Mouse (Mus musculus) myocyte (in vitro differentiated cells): ENCODE measurements around the gene A830005F24Rik. TPM values are rescaled to one million over a fixed set of nuclear protein-coding genes. Genes with fewer than 3 reads are reported as not detected.
A peak's percentile ranks its signal among the peaks of the same experiment; 100 is the strongest.

Experiments used
- H3K27me3 ChIP-seq: one replicate; pipeline ENCODE4 v1.6.1; 2011; ENCODE audit not compliant: control insufficient read depth, insufficient read depth, insufficient read length
- H3K36me3 ChIP-seq: one replicate; pipeline ENCODE4 v1.6.1; 2011; ENCODE audit not compliant: control insufficient read depth, insufficient read depth
- H3K4me2 ChIP-seq: one replicate; pipeline ENCODE4 v1.6.1; 2011; ENCODE audit warnings: low read depth, control low read depth
- H3K4me3 ChIP-seq: one replicate; pipeline ENCODE4 v1.5.1; 2011; ENCODE audit warnings: mild to moderate bottlenecking, control low read depth, moderate library complexity
- H3K79me2 ChIP-seq: one replicate; pipeline ENCODE4 v1.6.1; 2011; ENCODE audit not compliant: control insufficient read depth, insufficient read depth
- H3ac ChIP-seq: one replicate; pipeline ENCODE4 v1.6.1; 2011; ENCODE audit not compliant: control insufficient read depth, insufficient read length
- CEBPB ChIP-seq: IDR thresholded peaks from 2 replicates; pipeline ENCODE4 v1.6.1; 2011; ENCODE audit warnings: mild to moderate bottlenecking, moderate library complexity; ENCODE audit not compliant: poor library complexity, insufficient read depth, severe bottlenecking
- E2F4 ChIP-seq: IDR thresholded peaks from one replicate; pipeline ENCODE4 v1.6.1; 2011; ENCODE audit warnings: mild to moderate bottlenecking, control low read depth, moderate library complexity; ENCODE audit not compliant: insufficient read depth
- MAX ChIP-seq: IDR thresholded peaks from one replicate; pipeline ENCODE4 v1.6.1; 2011; ENCODE audit warnings: low read depth, mild to moderate bottlenecking, control low read depth
- MYOD1 ChIP-seq, 3 experiments: IDR thresholded peaks; one replicate each; pipeline ENCODE4 v1.6.1; 2011; ENCODE audit warnings: control low read depth in 2 of 3, low read depth in 2 of 3, mild to moderate bottlenecking in 2 of 3, moderate library complexity in 1 of 3; ENCODE audit not compliant: insufficient read length in 2 of 3, control insufficient read depth in 1 of 3
- MYOG ChIP-seq, 3 experiments: IDR thresholded peaks; one replicate each; pipeline ENCODE4 v1.6.1; 2011; ENCODE audit warnings: control low read depth in 2 of 3, low read depth in 2 of 3, mild to moderate bottlenecking in 2 of 3; ENCODE audit not compliant: insufficient read length in 2 of 3, control insufficient read depth in 1 of 3, insufficient read depth in 1 of 3
- POLR2A ChIP-seq: IDR thresholded peaks from one replicate; pipeline ENCODE4 v1.6.1; 2011; ENCODE audit warnings: low read depth, mild to moderate bottlenecking, control low read depth, moderate library complexity; ENCODE audit not compliant: insufficient read length
- POLR2AphosphoS2 ChIP-seq: IDR thresholded peaks from one replicate; pipeline ENCODE4 v1.6.1; 2011; ENCODE audit warnings: low read depth, control low read depth; ENCODE audit not compliant: insufficient read length
- REST ChIP-seq: IDR thresholded peaks from one replicate; pipeline ENCODE4 v1.6.1; 2011; ENCODE audit warnings: mild to moderate bottlenecking, control low read depth, moderate library complexity; ENCODE audit not compliant: insufficient read depth, insufficient read length
- SRF ChIP-seq: IDR thresholded peaks from one replicate; pipeline ENCODE4 v1.6.1; 2011; ENCODE audit warnings: low read depth; ENCODE audit not compliant: control insufficient read depth, insufficient read length
- TCF12 ChIP-seq: IDR thresholded peaks from one replicate; pipeline ENCODE4 v1.6.1; 2011; ENCODE audit warnings: mild to moderate bottlenecking, control low read depth; ENCODE audit not compliant: poor library complexity, insufficient read depth, severe bottlenecking
- TCF3 ChIP-seq: IDR thresholded peaks from one replicate; pipeline ENCODE4 v1.6.1; 2011; ENCODE audit warnings: low read depth, control low read depth; ENCODE audit not compliant: insufficient read length
- USF1 ChIP-seq: IDR thresholded peaks from one replicate; pipeline ENCODE4 v1.6.1; 2011; ENCODE audit warnings: low read depth, mild to moderate bottlenecking, control low read depth, moderate library complexity
- polyA plus RNA-seq: library from polyadenylated mRNA; unstranded; fragments of >200 nt; fragmentation: generic; extraction: Trizol; gene quantifications from one replicate; pipeline ENCODE4 v1.2.1, GENCODE M21; 2012; ENCODE audit warnings: missing spikeins

The A830005F24Rik gene
- polyA plus RNA-seq, 1 experiment: 0.49 TPM

DNA sequence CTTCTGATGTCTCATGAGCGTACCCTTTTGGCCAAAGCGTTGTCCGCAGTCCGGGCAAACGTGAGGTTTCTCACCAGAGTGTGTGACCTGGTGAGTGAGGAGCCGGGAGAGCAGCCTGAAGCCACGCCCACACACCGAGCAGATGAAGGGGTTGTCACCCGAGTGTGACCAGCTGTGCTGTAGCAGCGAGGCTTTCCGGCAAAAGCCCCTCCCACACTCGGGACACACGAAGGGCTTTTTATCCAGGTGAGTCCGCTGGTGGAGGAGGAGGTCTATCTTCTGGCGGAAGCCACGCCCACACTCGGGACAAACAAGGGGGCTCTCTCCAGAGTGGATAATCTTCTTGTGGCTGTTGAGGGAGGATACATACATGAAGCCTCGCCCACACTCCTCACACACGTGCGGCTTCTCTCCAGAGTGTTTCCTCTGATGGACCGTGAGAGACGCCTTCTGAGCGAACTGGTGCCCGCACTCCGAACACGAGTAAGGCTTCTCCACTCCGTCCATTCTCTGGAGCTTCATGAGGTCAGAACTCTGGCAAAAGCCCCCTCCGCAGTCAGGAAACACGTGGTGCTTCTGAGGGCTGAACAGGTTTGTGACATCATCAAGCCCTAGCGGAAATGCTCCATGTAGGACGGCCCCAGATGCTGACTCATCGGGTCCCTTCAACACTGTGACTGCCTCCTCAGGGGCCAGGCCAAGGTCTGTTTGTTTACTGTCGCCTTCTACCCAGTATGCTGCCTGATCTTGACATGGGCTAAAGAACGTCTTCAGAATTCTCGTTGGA is 22.8 kb upstream of the A830005F24Rik start:
- TF ChIP-seq USF1: no peak
- TF ChIP-seq MYOD1 (IDR thresholded peaks at IDR 0.05; ENCODE audit: control insufficient read depth in 1 of 3, insufficient read length in 2 of 3, low read depth in 2 of 3): no peak
- Histone ChIP-seq H3ac (no peak overlapping the region), H3K27me3 (no peaks in the 10 kb centered on the region), H3K79me2 (no peaks in the 10 kb centered on the region), H3K36me3 (peaks cover 6% of the 10 kb centered on the region), H3K4me3 (no peak overlapping the region), H3K4me2 (no peak overlapping the region)

DNA sequence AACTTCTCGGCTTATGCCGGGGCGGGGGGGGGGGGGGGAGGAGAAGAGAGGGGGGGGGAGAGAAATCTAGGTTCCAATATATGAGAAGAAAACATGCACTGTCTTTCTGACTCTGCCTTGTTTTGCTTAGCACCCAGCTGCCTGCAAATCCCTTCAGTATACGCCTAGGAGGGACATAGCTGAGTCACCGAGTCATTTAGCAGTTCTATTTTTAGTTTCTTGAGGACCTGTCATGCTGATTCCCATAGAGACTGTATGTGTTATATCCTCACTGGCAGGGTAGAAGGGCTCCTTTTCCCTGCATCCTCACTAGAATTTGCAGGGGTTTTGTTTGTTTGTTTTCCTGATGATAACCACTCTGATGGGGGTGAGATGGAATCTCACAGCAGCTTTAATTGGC is 20.2 kb upstream of the A830005F24Rik start:
- Histone ChIP-seq H3ac (no peak overlapping the region), H3K4me2 (peak overlapping the region; percentile 51), H3K36me3 (no peaks in the 10 kb centered on the region), H3K27me3 (no peaks in the 10 kb centered on the region), H3K79me2 (no peaks in the 10 kb centered on the region), H3K4me3 (no peak overlapping the region)
- TF ChIP-seq SRF (no peak), MYOG (IDR thresholded peaks at IDR 0.05; ENCODE audit: control insufficient read depth in 1 of 3, insufficient read depth in 1 of 3, insufficient read length in 2 of 3, low read depth in 2 of 3) (no peak), TCF12 (no peak), E2F4 (no peak)

DNA sequence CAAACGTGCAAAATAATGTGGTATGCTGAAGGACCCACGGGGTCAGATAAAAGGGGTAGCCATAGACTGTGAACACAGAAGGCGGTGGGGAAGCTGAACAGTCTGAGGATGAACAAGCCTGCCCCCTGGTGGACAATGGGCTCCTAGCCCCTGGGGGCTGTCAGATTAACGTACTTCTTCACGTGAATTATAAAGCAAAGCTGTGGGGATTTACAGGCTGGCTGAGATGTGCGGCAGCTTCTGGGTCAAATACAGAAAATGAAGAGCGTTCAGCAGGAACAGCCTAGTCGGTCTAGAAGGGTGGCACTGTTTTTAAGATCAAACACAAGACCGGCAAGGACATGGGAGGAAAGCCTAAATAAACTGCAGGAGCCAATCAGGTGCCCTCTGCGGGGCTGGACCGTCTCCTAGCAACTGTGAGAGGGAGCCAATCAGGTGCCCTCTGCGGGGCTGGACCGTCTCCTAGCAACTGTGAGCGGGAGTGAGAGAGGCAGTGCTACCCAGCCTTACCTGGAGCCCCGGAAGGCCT is 15.6 kb upstream of the A830005F24Rik start:
- Histone ChIP-seq H3K79me2 (no peaks in the 10 kb centered on the region), H3ac (no peak overlapping the region), H3K4me3 (no peak overlapping the region), H3K4me2 (no peak overlapping the region), H3K36me3 (peaks cover 4% of the 10 kb centered on the region), H3K27me3 (no peaks in the 10 kb centered on the region)
- TF ChIP-seq POLR2A (no peak), POLR2AphosphoS2 (no peak), MYOG (IDR thresholded peaks at IDR 0.05; ENCODE audit: control insufficient read depth in 1 of 3, insufficient read depth in 1 of 3, insufficient read length in 2 of 3, low read depth in 2 of 3) (no peak), SRF (no peak), REST (no peak), CEBPB (no peak), MAX (no peak), USF1 (no peak)

DNA sequence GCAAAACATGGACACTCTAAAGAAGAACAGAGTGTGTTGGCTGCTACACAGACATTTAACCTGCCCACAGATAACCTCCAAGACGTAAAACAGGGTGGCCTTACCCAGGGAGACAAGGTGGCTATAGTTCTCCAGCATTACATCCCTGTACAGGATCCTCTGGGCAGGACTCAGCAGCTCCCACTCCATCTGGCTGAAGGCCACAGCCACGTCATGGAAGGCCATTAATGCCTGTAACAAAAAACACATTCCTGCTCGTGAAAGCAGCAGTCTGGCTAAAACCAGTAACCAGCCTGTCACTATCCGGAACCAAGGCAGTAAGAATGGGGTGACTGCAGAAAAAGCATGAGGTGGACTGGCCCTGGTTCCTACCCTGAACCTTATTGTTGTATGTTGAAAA is 14.7 kb upstream of the A830005F24Rik start:
- H3K4me2 ChIP-seq: no peak overlapping the region
- no peaks in the 10 kb centered on the region for H3K79me2 ChIP-seq
- no peaks in the 10 kb centered on the region for H3K27me3 ChIP-seq
- H3ac ChIP-seq: no peak overlapping the region
- no peak for TF ChIP-seq REST
- peaks cover 5% of the 10 kb centered on the region for H3K36me3 ChIP-seq
- no peak overlapping the region for H3K4me3 ChIP-seq

DNA sequence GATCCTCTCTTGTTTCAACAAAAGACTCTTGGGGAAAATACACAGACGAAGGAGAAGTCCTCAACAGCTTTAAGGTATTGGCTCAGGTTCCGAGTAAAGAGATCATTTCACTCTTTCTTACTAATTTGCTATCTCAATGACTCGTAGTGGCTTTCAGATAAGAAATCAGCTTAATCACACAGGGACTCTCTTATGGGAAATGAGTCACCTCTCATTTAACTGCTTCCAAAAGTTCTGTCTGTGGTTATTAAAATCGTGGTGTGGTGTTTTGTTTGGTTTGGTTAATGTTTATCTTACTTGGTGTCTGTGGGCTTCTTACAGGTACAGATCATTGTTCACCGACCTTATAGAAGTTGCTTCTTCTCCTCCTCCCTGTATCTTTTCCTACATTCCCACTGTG is 10.9 kb upstream of the A830005F24Rik start:
- peaks cover 19% of the 10 kb centered on the region for H3K36me3 ChIP-seq
- TF ChIP-seq TCF12: no peak
- TF ChIP-seq POLR2AphosphoS2: no peak
- no peak for TF ChIP-seq SRF
- TF ChIP-seq MYOG (IDR thresholded peaks at IDR 0.05; ENCODE audit: control insufficient read depth in 1 of 3, insufficient read depth in 1 of 3, insufficient read length in 2 of 3, low read depth in 2 of 3): no peak
- TF ChIP-seq MYOD1 (IDR thresholded peaks at IDR 0.05; ENCODE audit: control insufficient read depth in 1 of 3, insufficient read length in 2 of 3, low read depth in 2 of 3): no peak
- no peak for TF ChIP-seq REST
- TF ChIP-seq MAX: no peak
- TF ChIP-seq E2F4: no peak
- no peak for TF ChIP-seq CEBPB
- no peak for TF ChIP-seq POLR2A
- no peak for TF ChIP-seq TCF3
- TF ChIP-seq USF1: no peak

DNA sequence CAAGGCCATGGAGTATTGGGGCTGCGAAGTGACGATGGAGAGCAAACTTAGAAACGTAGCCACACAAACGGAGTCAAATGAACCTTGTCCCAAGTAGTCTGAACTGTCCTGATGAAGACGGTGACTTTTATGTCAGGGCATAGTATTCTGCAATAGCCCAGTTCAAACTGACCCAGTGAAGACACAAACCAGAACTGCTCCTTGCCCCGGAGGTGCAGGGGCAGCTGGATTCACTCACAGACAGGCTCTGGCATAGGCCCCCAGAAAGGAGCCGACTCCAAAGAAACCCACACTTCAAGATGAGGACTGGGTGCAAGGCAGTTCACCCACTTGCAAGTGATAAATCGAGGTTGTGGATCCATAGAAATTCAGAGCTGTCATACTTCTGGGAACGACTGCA is 4.7 kb upstream of the A830005F24Rik start:
- Histone ChIP-seq H3K79me2 (no peaks in the 10 kb centered on the region), H3K36me3 (peaks cover 14% of the 10 kb centered on the region), H3K27me3 (no peaks in the 10 kb centered on the region), H3K4me2 (no peak overlapping the region), H3ac (no peak overlapping the region), H3K4me3 (no peak overlapping the region)
- TF ChIP-seq POLR2AphosphoS2 (no peak), REST (no peak), MYOG (IDR thresholded peaks at IDR 0.05; ENCODE audit: control insufficient read depth in 1 of 3, insufficient read depth in 1 of 3, insufficient read length in 2 of 3, low read depth in 2 of 3) (no peak)

More for the DNA sequence above, 10.9 kb upstream of the A830005F24Rik start:
- no peaks in the 10 kb centered on the region for H3K79me2 ChIP-seq
- no peak overlapping the region for H3K4me2 ChIP-seq
- no peaks in the 10 kb centered on the region for H3K27me3 ChIP-seq
- H3K4me3 ChIP-seq: no peak overlapping the region
- no peak overlapping the region for H3ac ChIP-seq
